Mouse (Mus musculus) lung, adult 2 months (tissue): ENCODE data around the gene Gm30302.

Experiments used
- CTCF ChIP-seq: fragments of 200-500 bp; IDR thresholded peaks from 2 replicates; pipeline ENCODE4 v1.5.1; 2011; ENCODE audit warnings: mild to moderate bottlenecking, low read length, control low read depth; ENCODE audit not compliant: insufficient read depth
- POLR2A ChIP-seq: fragments of 200-500 bp; IDR thresholded peaks from 2 replicates; pipeline ENCODE4 v1.6.1; 2011; ENCODE audit warnings: low read depth, mild to moderate bottlenecking, control low read depth, low read length, borderline replicate concordance; ENCODE audit errors: extremely low read depth

- TF ChIP-seq POLR2A: no peak
- TF ChIP-seq CTCF: no peak
Measured at GRCm38 (mm10) chr13:49841186-49841585, 42.4 kb upstream of the Gm30302 start.
